Mouse (Mus musculus): Measurements from ENCODE around the gene Aldh1b1. TPM values are rescaled to one million over a fixed set of nuclear protein-coding genes. Genes with fewer than 3 reads are reported as not detected.

Gene Aldh1b1
- polyA plus RNA-seq, 1 experiment from 2014 or later = 0.08 TPM

- in situ Hi-C loops (cut with MboI; ENCODE audit: low pct_unique_long_range_greater_than_20kb) = no loop called here
- no peak for TF ChIP-seq CTCF (IDR thresholded peaks at IDR 0.05)
- no peaks in the 10 kb centered on the region for H3K27me3 ChIP-seq
- POLR2A ChIA-PET = no interaction called here
- CTCF ChIA-PET = no interaction called here
- no peak for DNase-seq (ENCODE audit: low read depth, low spot score)
- ATAC-seq = no peak
Measured at GRCm38 (mm10) chr4:45808034-45808433, 9.2 kb downstream of the Aldh1b1 start.

GRCm38 (mm10) chr4:45811250-45811649 is 12.4 kb downstream of the Aldh1b1 start:
- POLR2A ChIA-PET = no interaction called here

GRCm38 (mm10) chr4:45815542-45815941 is 16.7 kb downstream of the Aldh1b1 start:
- CTCF ChIA-PET = no interaction called here
- POLR2A ChIA-PET = no interaction called here
- ATAC-seq (peak; percentile 73), DNase-seq (ENCODE audit: low read depth, low spot score) (peak; percentile 6)
- peak; percentile 66 for TF ChIP-seq CTCF (IDR thresholded peaks at IDR 0.05)
- in situ Hi-C loops (cut with MboI; ENCODE audit: low pct_unique_long_range_greater_than_20kb) = no loop called here
- H3K27me3 ChIP-seq = no peaks in the 10 kb centered on the region

More at GRCm38 (mm10) chr4:45811250-45811649, 12.4 kb downstream of the Aldh1b1 start:
- H3K27me3 ChIP-seq = no peaks in the 10 kb centered on the region
- no peak for ATAC-seq
- in situ Hi-C loops (cut with MboI; ENCODE audit: low pct_unique_long_range_greater_than_20kb) = no loop called here
- CTCF ChIA-PET = interaction anchor here (1.5 kb wide), 1 partner anchor 9 kb away, joined by 4 read pairs; no protein-coding TSS in a partner anchor
- no peak for DNase-seq (ENCODE audit: low read depth, low spot score)
- no peak for TF ChIP-seq CTCF (IDR thresholded peaks at IDR 0.05)

DNA sequence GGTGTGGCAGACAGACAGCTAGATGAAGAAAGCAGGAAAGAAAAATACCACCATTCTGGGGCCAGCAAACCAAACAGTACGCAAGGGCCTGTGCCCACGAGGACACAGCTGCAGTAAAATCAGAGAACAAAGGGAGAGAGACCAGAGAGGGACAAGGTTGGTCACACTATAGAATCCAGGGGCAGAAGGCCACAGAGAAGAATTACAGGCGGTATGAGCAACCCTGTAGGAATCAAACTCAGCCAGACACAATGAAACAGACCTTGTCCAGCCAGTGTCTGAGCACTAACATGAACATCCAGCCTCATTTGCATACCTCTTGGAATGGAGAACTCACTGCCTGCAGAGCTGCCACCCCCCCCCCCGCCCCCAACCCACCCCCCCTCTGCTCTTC is 20.0 kb downstream of the Aldh1b1 start:
- DNase-seq (ENCODE audit: low read depth, low spot score) (no peak), ATAC-seq (no peak)
- in situ Hi-C loops (cut with MboI; ENCODE audit: low pct_unique_long_range_greater_than_20kb) = no loop called here
- no peaks in the 10 kb centered on the region for H3K27me3 ChIP-seq
- POLR2A ChIA-PET = no interaction called here
- TF ChIP-seq CTCF (IDR thresholded peaks at IDR 0.05) = no peak
- CTCF ChIA-PET = no interaction called here

GRCm38 (mm10) chr4:45819208-45819931 is 20.5 kb downstream of the Aldh1b1 start:
- CTCF ChIA-PET = interaction anchor here (1.1 kb wide), 1 partner anchor 8 kb away, joined by 4 read pairs; no protein-coding TSS in a partner anchor
- DNase-seq (ENCODE audit: low read depth, low spot score) (no peak), ATAC-seq (no peak)
- POLR2A ChIA-PET = no interaction called here
- TF ChIP-seq CTCF (IDR thresholded peaks at IDR 0.05) = no peak
- no peaks in the 10 kb centered on the region for H3K27me3 ChIP-seq
- in situ Hi-C loops (cut with MboI; ENCODE audit: low pct_unique_long_range_greater_than_20kb) = no loop called here

DNA sequence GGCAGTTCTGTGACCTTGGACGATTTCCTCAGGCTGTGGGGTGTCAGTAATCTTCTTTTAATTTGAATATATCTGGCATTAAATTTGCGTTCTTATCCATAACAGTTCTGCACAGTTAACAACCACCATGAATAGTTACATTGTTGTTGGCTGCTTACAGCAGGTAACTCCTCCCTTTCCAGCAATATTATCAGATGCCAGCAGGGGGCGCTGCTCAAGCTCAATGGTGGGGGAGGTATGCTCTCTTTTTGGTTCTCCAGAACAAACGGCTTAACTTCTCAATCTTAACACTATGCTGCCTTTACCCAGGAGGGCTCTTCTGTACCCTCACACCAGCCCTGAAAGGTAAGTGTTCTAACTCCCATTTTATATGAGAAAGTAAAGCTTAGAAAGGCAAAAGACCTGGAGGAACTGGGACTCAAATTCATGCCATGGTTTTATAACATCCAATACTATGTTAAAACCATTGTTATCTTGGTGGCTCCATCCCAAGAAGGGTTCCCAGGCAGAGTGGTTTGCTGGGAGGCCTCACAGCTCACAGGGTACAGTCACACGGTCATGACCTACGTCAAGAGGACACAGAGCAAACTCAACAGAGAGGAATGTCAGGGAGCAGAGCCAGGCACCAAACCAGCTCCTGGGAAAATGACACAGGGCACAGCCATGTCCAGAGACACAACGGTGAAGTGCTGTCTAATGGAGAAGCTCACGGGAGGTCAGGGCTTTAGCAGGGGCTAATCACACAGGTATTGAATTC is 21.4 kb downstream of the Aldh1b1 start:
- ChIA-PET CTCF (interaction anchor here (1.1 kb wide), 1 partner anchor 8 kb away, joined by 4 read pairs; no protein-coding TSS in a partner anchor), POLR2A (no interaction called here)
- in situ Hi-C loops (cut with MboI; ENCODE audit: low pct_unique_long_range_greater_than_20kb) = no loop called here
- TF ChIP-seq CTCF (IDR thresholded peaks at IDR 0.05) = peak; percentile 55
- H3K27me3 ChIP-seq = no peaks in the 10 kb centered on the region
- ATAC-seq = no peak
- DNase-seq (ENCODE audit: low read depth, low spot score) = no peak

DNA sequence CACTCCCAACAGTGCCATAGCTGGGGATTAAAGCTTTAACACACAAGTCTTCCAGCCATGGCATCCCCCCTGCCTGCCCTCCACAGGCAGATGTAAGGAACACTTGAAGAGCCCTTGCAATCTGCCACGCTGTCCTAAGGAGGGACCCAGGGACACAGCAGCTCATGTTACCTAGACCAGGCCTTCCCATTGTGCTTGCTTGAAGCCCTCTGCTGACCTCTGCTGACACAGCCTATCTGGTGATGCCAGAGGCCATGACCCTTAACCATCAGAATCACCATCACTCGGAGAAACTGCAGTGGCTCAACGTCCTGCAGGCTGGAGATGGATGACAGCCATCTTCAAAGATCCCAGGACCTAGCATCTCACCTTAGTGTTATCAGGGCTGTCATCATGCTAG is 23.2 kb downstream of the Aldh1b1 start:
- in situ Hi-C loops (cut with MboI; ENCODE audit: low pct_unique_long_range_greater_than_20kb) = no loop called here
- ATAC-seq (no peak), DNase-seq (ENCODE audit: low read depth, low spot score) (no peak)
- CTCF ChIA-PET = no interaction called here
- no peak for TF ChIP-seq CTCF (IDR thresholded peaks at IDR 0.05)
- POLR2A ChIA-PET = no interaction called here
- peaks cover 7% of the 10 kb centered on the region for H3K27me3 ChIP-seq

- peaks cover 17% of the 10 kb centered on the region for H3K27me3 ChIP-seq
- in situ Hi-C loops (cut with MboI; ENCODE audit: low pct_unique_long_range_greater_than_20kb) = no loop called here
Measured at GRCm38 (mm10) chr4:45822781-45823575, 24.2 kb downstream of the Aldh1b1 start.

DNA sequence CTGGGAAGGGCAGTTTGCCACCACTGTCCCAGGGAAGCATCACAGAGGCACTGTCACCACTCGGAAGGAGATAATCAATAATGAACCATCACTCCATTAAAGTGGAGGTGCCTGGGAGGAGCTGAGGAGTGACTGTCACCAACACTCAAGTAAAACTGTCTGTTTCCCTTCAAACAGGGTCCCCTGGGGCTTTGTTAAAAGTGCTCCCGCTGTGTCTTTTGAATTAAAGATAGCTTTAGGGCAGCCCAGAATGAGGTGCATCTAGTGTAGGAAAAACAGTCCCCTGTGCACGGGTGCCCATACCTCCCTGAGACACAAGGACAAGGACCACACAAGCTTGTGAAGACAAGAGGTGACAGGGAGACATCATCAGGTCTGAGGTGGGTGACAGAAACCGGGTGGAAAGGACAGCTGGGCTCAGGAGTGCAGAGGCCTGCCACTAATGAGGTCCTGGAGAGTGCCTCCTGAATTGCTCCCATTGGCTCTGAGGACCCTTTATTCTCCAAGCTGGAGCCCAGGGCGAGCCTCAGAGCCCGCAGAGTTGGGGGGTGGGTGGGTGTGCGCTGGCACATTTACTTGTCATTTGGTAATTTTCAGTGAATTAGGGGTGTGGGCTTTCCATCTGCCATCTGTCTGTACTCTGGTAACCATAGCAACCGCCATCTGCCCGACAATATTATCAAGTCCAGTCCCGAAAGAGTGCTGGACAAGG is 25.4 kb downstream of the Aldh1b1 start:
- CTCF ChIA-PET = no interaction called here

More at GRCm38 (mm10) chr4:45822781-45823575, 24.2 kb downstream of the Aldh1b1 start:
- TF ChIP-seq CTCF (IDR thresholded peaks at IDR 0.05) = no peak
- ChIA-PET CTCF (no interaction called here), POLR2A (no interaction called here)
- no peak for ATAC-seq
- DNase-seq (ENCODE audit: low read depth, low spot score) = no peak

More for the DNA sequence above, 25.4 kb downstream of the Aldh1b1 start:
- ATAC-seq (no peak), DNase-seq (ENCODE audit: low read depth, low spot score) (no peak)
- H3K27me3 ChIP-seq = peaks cover 21% of the 10 kb centered on the region
- in situ Hi-C loops (cut with MboI; ENCODE audit: low pct_unique_long_range_greater_than_20kb) = no loop called here
- POLR2A ChIA-PET = no interaction called here
- no peak for TF ChIP-seq CTCF (IDR thresholded peaks at IDR 0.05)

Measured in Patski (cell line).